Mouse (Mus musculus) MEL (cell line): ENCODE measurements around the gene Chchd5. TPM values are rescaled to one million over a fixed set of nuclear protein-coding genes. Genes with fewer than 3 reads are reported as not detected.

ENCODE experiments used
- DNase-seq: peaks from one replicate; pipeline ENCODE4 v3.0.0; 2011; ENCODE audit warnings: low read depth, low spot score
- H3K27ac ChIP-seq: 2 replicates; pipeline ENCODE4 v1.5.1; 2012; ENCODE audit warnings: low read depth, mild to moderate bottlenecking, control low read depth, low read length, moderate library complexity; ENCODE audit not compliant: control insufficient read depth
- H3K27me3 ChIP-seq, 2 experiments: fragments of 150-350 bp in 1 of 2; sonication (generic) in 1 of 2; 2 replicates each; pipeline ENCODE4 v1.6.1; 2012; ENCODE audit warnings: low read length in 2 of 2, mild to moderate bottlenecking in 2 of 2, improper control_type of control experiment in 1 of 2, moderate library complexity in 1 of 2; ENCODE audit not compliant: insufficient read depth in 2 of 2, control insufficient read depth in 1 of 2
- H3K36me3 ChIP-seq, 2 experiments: 2 replicates each; pipeline ENCODE4 v1.6.1; 2012 to 2014; ENCODE audit warnings: low read length in 2 of 2, improper control_type of control experiment in 1 of 2, inconsistent platforms in 1 of 2, mild to moderate bottlenecking in 1 of 2; ENCODE audit not compliant: insufficient read depth in 2 of 2, control insufficient read depth in 1 of 2
- H3K4me1 ChIP-seq, 2 experiments: fragments of 150-350 bp in 1 of 2; sonication (generic) in 1 of 2; 2 replicates each; pipeline ENCODE4 v1.6.1; 2012; ENCODE audit warnings: low read length in 2 of 2, improper control_type of control experiment in 1 of 2, mild to moderate bottlenecking in 1 of 2; ENCODE audit not compliant: insufficient read depth in 2 of 2, control insufficient read depth in 1 of 2
- H3K4me3 ChIP-seq, 2 experiments: fragments of 150-350 bp in 1 of 2; sonication (generic) in 1 of 2; 2 replicates each; pipeline ENCODE4 v1.5.1; 2012; ENCODE audit warnings: low read depth in 2 of 2, low read length in 2 of 2, mild to moderate bottlenecking in 2 of 2, moderate library complexity in 2 of 2, control low read depth in 1 of 2, improper control_type of control experiment in 1 of 2; ENCODE audit not compliant: control insufficient read depth in 1 of 2, insufficient read depth in 1 of 2
- H3K79me2 ChIP-seq: 2 replicates; pipeline ENCODE4 v1.6.1; 2012; ENCODE audit warnings: mild to moderate bottlenecking, low read length, moderate library complexity; ENCODE audit not compliant: control insufficient read depth, poor library complexity, insufficient read depth
- H3K9ac ChIP-seq: 2 replicates; pipeline ENCODE4 v1.6.1; 2012; ENCODE audit warnings: low read depth, mild to moderate bottlenecking, control low read depth, low read length, moderate library complexity; ENCODE audit not compliant: control insufficient read depth, poor library complexity, severe bottlenecking
- H3K9me3 ChIP-seq: fragments of 150-350 bp; sonication (generic); replicated peaks from 2 replicates; pipeline ENCODE4 v1.6.1; 2012; ENCODE audit warnings: mild to moderate bottlenecking, low read length, improper control_type of control experiment, moderate library complexity; ENCODE audit not compliant: insufficient read depth
- BHLHE40 ChIP-seq: IDR thresholded peaks from 2 replicates; pipeline ENCODE4 v1.6.1; 2012; ENCODE audit warnings: low read depth, mild to moderate bottlenecking, inconsistent platforms, low read length, improper control_type of control experiment, borderline replicate concordance
- CHD1 ChIP-seq: IDR thresholded peaks from 2 replicates; pipeline ENCODE4 v1.6.1; 2012; ENCODE audit warnings: low read depth, mild to moderate bottlenecking, inconsistent platforms, low read length, improper control_type of control experiment
- E2F4 ChIP-seq: IDR thresholded peaks from 2 replicates; pipeline ENCODE4 v1.6.1; 2011; ENCODE audit warnings: low read depth, low read length, improper control_type of control experiment, borderline replicate concordance
- ELF1 ChIP-seq: IDR thresholded peaks from 2 replicates; pipeline ENCODE4 v1.6.1; 2014; ENCODE audit warnings: low read depth, mild to moderate bottlenecking, inconsistent platforms, low read length, improper control_type of control experiment, moderate library complexity
- GATA1 ChIP-seq: IDR thresholded peaks from 2 replicates; pipeline ENCODE4 v1.6.1; 2011; ENCODE audit warnings: low read depth, low read length, improper control_type of control experiment
- HCFC1 ChIP-seq: IDR thresholded peaks from 2 replicates; pipeline ENCODE4 v1.6.1; 2012; ENCODE audit warnings: low read depth, mild to moderate bottlenecking, inconsistent platforms, low read length, improper control_type of control experiment, moderate library complexity
- MAFK ChIP-seq: IDR thresholded peaks from 2 replicates; pipeline ENCODE4 v1.6.1; 2011; ENCODE audit warnings: low read depth, mild to moderate bottlenecking, low read length, improper control_type of control experiment, borderline replicate concordance
- MAX ChIP-seq: IDR thresholded peaks from 2 replicates; pipeline ENCODE4 v1.6.1; 2011; ENCODE audit warnings: low read length, improper control_type of control experiment
- MAZ ChIP-seq: IDR thresholded peaks from 2 replicates; pipeline ENCODE4 v1.6.1; 2012; ENCODE audit warnings: low read depth, mild to moderate bottlenecking, inconsistent platforms, low read length, improper control_type of control experiment
- MEF2A ChIP-seq: IDR thresholded peaks from 2 replicates; pipeline ENCODE4 v1.6.1; 2014; ENCODE audit warnings: low read depth, mild to moderate bottlenecking, inconsistent platforms, low read length, improper control_type of control experiment; ENCODE audit not compliant: poor library complexity, insufficient replicate concordance, severe bottlenecking; ENCODE audit errors: extremely low read depth
- MXI1 ChIP-seq: IDR thresholded peaks from 2 replicates; pipeline ENCODE4 v1.6.1; 2011; ENCODE audit warnings: mild to moderate bottlenecking, low read depth, low read length, improper control_type of control experiment
- MYB ChIP-seq: IDR thresholded peaks from 2 replicates; pipeline ENCODE4 v1.6.1; 2011; ENCODE audit warnings: mild to moderate bottlenecking, low read depth, low read length, improper control_type of control experiment
- NELFE ChIP-seq: IDR thresholded peaks from 2 replicates; pipeline ENCODE4 v1.6.1; 2011; ENCODE audit warnings: low read depth, low read length, improper control_type of control experiment
- NRF1 ChIP-seq: IDR thresholded peaks from 2 replicates; pipeline ENCODE4 v1.6.1; 2014; ENCODE audit warnings: low read depth, mild to moderate bottlenecking, inconsistent platforms, low read length, improper control_type of control experiment, moderate library complexity; ENCODE audit not compliant: poor library complexity, insufficient read depth, severe bottlenecking
- POLR2A ChIP-seq, 2 experiments: IDR thresholded peaks; 2 replicates each; pipeline ENCODE4 v1.6.1; 2011 to 2012; ENCODE audit warnings: low read length in 2 of 2, mild to moderate bottlenecking in 2 of 2, control low read depth in 1 of 2, improper control_type of control experiment in 1 of 2, low read depth in 1 of 2, moderate library complexity in 1 of 2; ENCODE audit not compliant: control insufficient read depth in 1 of 2, insufficient read depth in 1 of 2, poor library complexity in 1 of 2
- POLR2AphosphoS2 ChIP-seq: IDR thresholded peaks from 2 replicates; pipeline ENCODE4 v1.6.1; 2011; ENCODE audit warnings: low read length, improper control_type of control experiment
- POLR2AphosphoS5 ChIP-seq: IDR thresholded peaks from 2 replicates; pipeline ENCODE4 v1.6.1; 2012; ENCODE audit warnings: low read depth, borderline replicate concordance, mild to moderate bottlenecking, inconsistent platforms, low read length, moderate library complexity, mixed read lengths
- RCOR1 ChIP-seq: IDR thresholded peaks from 2 replicates; pipeline ENCODE4 v1.6.1; 2012; ENCODE audit warnings: low read depth, mild to moderate bottlenecking, inconsistent platforms, low read length, improper control_type of control experiment
- SIN3A ChIP-seq: IDR thresholded peaks from 2 replicates; pipeline ENCODE4 v1.6.1; 2012; ENCODE audit warnings: low read length, improper control_type of control experiment, inconsistent platforms
- SMC3 ChIP-seq: IDR thresholded peaks from 2 replicates; pipeline ENCODE4 v1.6.1; 2011; ENCODE audit warnings: low read depth, low read length, improper control_type of control experiment
- TAL1 ChIP-seq: IDR thresholded peaks from 2 replicates; pipeline ENCODE4 v1.6.1; 2012; ENCODE audit warnings: mild to moderate bottlenecking, inconsistent platforms, low read length, moderate library complexity, mixed read lengths
- TCF12 ChIP-seq: IDR thresholded peaks from 2 replicates; pipeline ENCODE4 v1.6.1; 2014; ENCODE audit warnings: low read depth, mild to moderate bottlenecking, inconsistent platforms, low read length, improper control_type of control experiment, moderate library complexity
- USF2 ChIP-seq, 2 experiments: IDR thresholded peaks; 2 replicates each; pipeline ENCODE4 v1.6.1; 2011 to 2012; ENCODE audit warnings: improper control_type of control experiment in 2 of 2, low read length in 2 of 2, borderline replicate concordance in 1 of 2, inconsistent platforms in 1 of 2, low read depth in 1 of 2, mild to moderate bottlenecking in 1 of 2; ENCODE audit not compliant: insufficient read depth in 1 of 2
- ZC3H11A ChIP-seq: IDR thresholded peaks from 2 replicates; pipeline ENCODE4 v1.6.1; 2012; ENCODE audit warnings: low read depth, mild to moderate bottlenecking, inconsistent platforms, low read length, improper control_type of control experiment
- ZKSCAN1 ChIP-seq: IDR thresholded peaks from 2 replicates; pipeline ENCODE4 v1.6.1; 2012; ENCODE audit warnings: low read depth, mild to moderate bottlenecking, inconsistent platforms, low read length, improper control_type of control experiment, moderate library complexity
- ZNF384 ChIP-seq: IDR thresholded peaks from 2 replicates; pipeline ENCODE4 v1.6.1; 2012; ENCODE audit warnings: low read depth, mild to moderate bottlenecking, inconsistent platforms, low read length, improper control_type of control experiment
- polyA plus RNA-seq, 2 experiments: library from polyadenylated mRNA; stranded (reverse) in 1 of 2; unstranded in 1 of 2; fragments of >175 nt in 1 of 2; fragments of >200 nt in 1 of 2; gene quantifications; 2 replicates each; pipeline versions ENCODE4 v1.2.1 to v1.2.4; 2012; ENCODE audit warnings: low replicate concordance in 2 of 2, low read depth in 1 of 2; ENCODE audit not compliant: insufficient read length in 2 of 2, insufficient read depth in 1 of 2, missing spikeins in 1 of 2
- total RNA-seq: library from RNA; depleted of rRNA; stranded (reverse); fragments of 300-350 nt; gene quantifications from 2 replicates; pipeline ENCODE4 v1.2.3, GENCODE M21; 2012

Chchd5 gene
- total and polyA plus RNA-seq, 3 experiments: 15.9 to 23.7 TPM; not detected in 1

GRCm38 (mm10) chr2:129133006-129133805, 3.7 kb downstream of the Chchd5 start:
- no peaks in the 10 kb centered on the region for H3K9me3 ChIP-seq
- peaks cover 6% of the 10 kb centered on the region for H3K79me2 ChIP-seq

GRCm38 (mm10) chr2:129139906-129140305, 10.4 kb downstream of the Chchd5 start:
- TF ChIP-seq HCFC1: no peak
- no peak for TF ChIP-seq BHLHE40
- no peak for TF ChIP-seq NRF1
- no peak for TF ChIP-seq SMC3
- no peak for TF ChIP-seq ELF1
- no peak for TF ChIP-seq GATA1
- no peak for TF ChIP-seq CHD1
- TF ChIP-seq ZC3H11A: no peak
- no peak for TF ChIP-seq MEF2A
- TF ChIP-seq MAZ: no peak
- TF ChIP-seq TCF12: no peak
- TF ChIP-seq MXI1: no peak
- no peak for TF ChIP-seq USF2 (IDR thresholded peaks at IDR 0.05; ENCODE audit: borderline replicate concordance in 1 of 2, insufficient read depth in 1 of 2, low read depth in 1 of 2, low read length in 2 of 2)
- Histone ChIP-seq H3K27me3 (no peaks in the 10 kb centered on the region; a peak in 2 of 4 replicates), H3K79me2 (no peaks in the 10 kb centered on the region), H3K4me3 (no peak overlapping the region), H3K27ac (no peak overlapping the region), H3K36me3 (no peaks in the 10 kb centered on the region), H3K9me3 (no peaks in the 10 kb centered on the region), H3K9ac (no peak overlapping the region), H3K4me1 (no peaks in the 10 kb centered on the region)
- no peak for DNase-seq

More at GRCm38 (mm10) chr2:129133006-129133805, 3.7 kb downstream of the Chchd5 start:
- H3K27me3 ChIP-seq: no peaks in the 10 kb centered on the region
- H3K4me3 ChIP-seq: no peak overlapping the region
- H3K36me3 ChIP-seq: peaks cover 0 to 10% of the 10 kb centered on the region in 2 experiments; a peak in 2 of 4 replicates
- H3K4me1 ChIP-seq: peaks cover 2 to 13% of the 10 kb centered on the region in 2 experiments; a peak in 3 of 4 replicates
- TF ChIP-seq POLR2A (IDR thresholded peaks at IDR 0.05; ENCODE audit: control insufficient read depth in 1 of 2, insufficient read depth in 1 of 2, low read depth in 1 of 2, low read length in 2 of 2, poor library complexity in 1 of 2): no peak
- TF ChIP-seq MEF2A: no peak
- no peak for TF ChIP-seq HCFC1
- TF ChIP-seq MYB: no peak
- no peak for TF ChIP-seq POLR2AphosphoS5
- TF ChIP-seq ZC3H11A: no peak
- TF ChIP-seq NELFE: no peak
- TF ChIP-seq ZNF384: no peak
- no peak for TF ChIP-seq POLR2AphosphoS2
- no peak for TF ChIP-seq MAX
- TF ChIP-seq TAL1: no peak
- no peak for TF ChIP-seq NRF1
- no peak for TF ChIP-seq ZKSCAN1
- no peak for TF ChIP-seq E2F4
- TF ChIP-seq SIN3A: no peak
- no peak for TF ChIP-seq SMC3
- no peak for TF ChIP-seq RCOR1
- TF ChIP-seq MAFK: no peak
- H3K9ac ChIP-seq: no peak overlapping the region
- no peak for DNase-seq
- no peak overlapping the region for H3K27ac ChIP-seq
